Comparison of ENCODE assay signal across 9 mouse cellular contexts in the genomic region with DNA sequence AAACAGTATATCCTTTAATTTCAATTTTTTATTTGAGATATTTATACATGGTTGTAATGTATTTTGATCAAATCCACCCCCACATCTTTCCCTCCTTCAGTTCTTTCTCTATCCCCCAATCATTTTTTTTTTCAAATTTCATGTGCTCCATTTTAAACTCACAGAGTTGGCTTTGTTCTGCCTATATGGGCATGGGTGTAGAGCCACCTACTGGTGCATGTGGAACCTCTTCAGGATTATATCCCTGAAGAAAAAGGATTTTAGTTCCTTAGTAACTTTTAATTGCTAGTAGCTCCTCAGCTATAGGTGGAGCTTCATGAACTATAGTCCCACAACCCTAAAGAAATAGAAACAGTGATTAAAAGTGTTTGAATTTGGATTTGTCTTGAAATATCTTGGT.
DNase-seq lines count a peak whose midpoint lies in the region; ATAC-seq and TF ChIP-seq lines count a peak whose summit lies in the region.
"Had no signal": no experiment of that assay in that cellular context is flagged by ENCODE, and none has a peak within 500 bp of the region (broad histone marks: within the 10 kb centered on the region; RNA-seq: fewer than 3 reads in every experiment).

No protein-coding gene starts in this region.

- no peak for TF ChIP-seq POLR2A in brain, embryonic 14.5 days (IDR thresholded peaks at IDR 0.05; ENCODE audit: borderline replicate concordance, extremely low read depth, insufficient read depth, insufficient read length, poor library complexity, severe bottlenecking)

- peak; percentile 63 for DNase-seq in heart, postnatal 0 days (ENCODE audit: low spot score)
- no peak for DNase-seq in heart, adult 11 months
- peak; percentile 40 for DNase-seq in midbrain, embryonic 14.5 days
- peak; percentile 50 for DNase-seq in brain, embryonic 14.5 days (ENCODE audit: low read depth)
- peak; percentile 13 for DNase-seq in mesoderm, embryonic 11.5 days (ENCODE audit: low read depth, low spot score)
- DNase-seq in gastrocnemius, postnatal 10 days: no peak
- DNase-seq: thymus, adult 18-20 months had no signal

- no peaks in the 10 kb centered on the region for H3K4me1 ChIP-seq in heart, postnatal 0 days (ENCODE audit: control insufficient read depth, insufficient read depth)
- H3K4me1 ChIP-seq in midbrain, embryonic 14.5 days (ENCODE audit: control insufficient read depth, insufficient read depth, low read length): no peaks in the 10 kb centered on the region
- no peaks in the 10 kb centered on the region for H3K4me1 ChIP-seq in midbrain, embryonic 15.5 days
- H3K4me1 ChIP-seq: heart, embryonic 13.5 days had no signal

- H3K4me3 ChIP-seq in heart, postnatal 0 days (ENCODE audit: low read depth, low read length): no peak overlapping the region
- no peak overlapping the region for H3K4me3 ChIP-seq in midbrain, embryonic 14.5 days (replicated peaks; ENCODE audit: low read depth, low read length)
- H3K4me3 ChIP-seq in midbrain, embryonic 15.5 days: no peak overlapping the region
- H3K4me3 ChIP-seq: heart, embryonic 13.5 days had no signal

- H3K27ac ChIP-seq in heart, postnatal 0 days (ENCODE audit: low read depth): no peak overlapping the region
- H3K27ac ChIP-seq in midbrain, embryonic 14.5 days (replicated peaks; ENCODE audit: low read depth, low read length): no peak overlapping the region
- no peak overlapping the region for H3K27ac ChIP-seq in midbrain, embryonic 15.5 days
- H3K27ac ChIP-seq: heart, embryonic 13.5 days had no signal

- H3K27me3 ChIP-seq in heart, postnatal 0 days (ENCODE audit: control insufficient read depth, insufficient read depth, low read length): no peaks in the 10 kb centered on the region
- no peaks in the 10 kb centered on the region for H3K27me3 ChIP-seq in midbrain, embryonic 14.5 days (ENCODE audit: control insufficient read depth, insufficient read depth, low read length)
- H3K27me3 ChIP-seq in midbrain, embryonic 15.5 days (replicated peaks): no peaks in the 10 kb centered on the region
- H3K27me3 ChIP-seq: heart, embryonic 13.5 days had no signal

- ATAC-seq in heart, postnatal 0 days (ENCODE audit: insufficient read depth, low read depth): no peak
- ATAC-seq in midbrain, embryonic 14.5 days (ENCODE audit: low FRiP score, low TSS enrichment): no peak
- ATAC-seq in midbrain, embryonic 15.5 days (replicated peaks): no peak

- H3K9ac ChIP-seq in heart, postnatal 0 days (replicated peaks; ENCODE audit: low read depth, low read length): no peak overlapping the region
- no peak overlapping the region for H3K9ac ChIP-seq in midbrain, embryonic 14.5 days (replicated peaks; ENCODE audit: low read length)
- H3K9ac ChIP-seq in midbrain, embryonic 15.5 days: no peak overlapping the region
- H3K9ac ChIP-seq: heart, embryonic 13.5 days had no signal

- no peak for TF ChIP-seq EP300 in heart, postnatal 0 days (IDR thresholded peaks at IDR 0.05; ENCODE audit: low read depth)

- no peaks in the 10 kb centered on the region for H3K36me3 ChIP-seq in heart, postnatal 0 days (replicated peaks; ENCODE audit: control insufficient read depth, insufficient read depth, low read length)
- H3K36me3 ChIP-seq in midbrain, embryonic 14.5 days (ENCODE audit: control insufficient read depth, insufficient read depth, low read length): no peaks in the 10 kb centered on the region
- no peaks in the 10 kb centered on the region for H3K36me3 ChIP-seq in midbrain, embryonic 15.5 days (replicated peaks)
- H3K36me3 ChIP-seq: heart, embryonic 13.5 days had no signal

- peak; percentile 66 for TF ChIP-seq CTCF in heart, postnatal 0 days (IDR thresholded peaks at IDR 0.05; ENCODE audit: low read depth)
- TF ChIP-seq CTCF in brain, embryonic 14.5 days (IDR thresholded peaks at IDR 0.05; ENCODE audit: borderline replicate concordance, extremely low read depth, insufficient read depth, insufficient read length): peak; percentile 28; the same call in 1 of the 2 replicates

- no peak overlapping the region for H3K4me2 ChIP-seq in heart, postnatal 0 days (ENCODE audit: low read depth, low read length)
- no peak overlapping the region for H3K4me2 ChIP-seq in midbrain, embryonic 14.5 days (ENCODE audit: low read length)
- H3K4me2 ChIP-seq in midbrain, embryonic 15.5 days: no peak overlapping the region
- H3K4me2 ChIP-seq: heart, embryonic 13.5 days had no signal

- H3K9me3 ChIP-seq in heart, postnatal 0 days (replicated peaks; ENCODE audit: control insufficient read depth, low read length): no peaks in the 10 kb centered on the region
- no peaks in the 10 kb centered on the region for H3K9me3 ChIP-seq in midbrain, embryonic 14.5 days (ENCODE audit: control insufficient read depth, low read length)
- H3K9me3 ChIP-seq in midbrain, embryonic 15.5 days: no peaks in the 10 kb centered on the region
- H3K9me3 ChIP-seq: heart, embryonic 13.5 days had no signal

Comparison
In these comparisons a context has a peak if more than half of its experiments do, and no peak if none do; other contexts are left out.
1. DNase-seq: peak in heart, postnatal 0 days (single experiment), midbrain, embryonic 14.5 days (single experiment), brain, embryonic 14.5 days (single experiment) and mesoderm, embryonic 11.5 days (single experiment); none in heart, adult 11 months (single experiment) and gastrocnemius, postnatal 10 days (single experiment).